Mouse (Mus musculus): Measurements from ENCODE around the gene Snapin. TPM values are rescaled to one million over a fixed set of nuclear protein-coding genes. Genes with fewer than 3 reads are reported as not detected.

Snapin gene
- polyA plus RNA-seq (2012; rRNA removed; ENCODE audit: low replicate concordance): 5.9 and 7.9 TPM in 2 replicates

GRCm38 (mm10) chr3:90490696-90491256, at the start of gene Snapin:
Gene Snapin, minus strand, starts transcription at chr3:90491033.

GRCm38 (mm10) chr3:90537141-90537904, 46.5 kb upstream of the Snapin start, which contains the start of gene S100a16:
Gene S100a16, plus strand, starts transcription at chr3:90537254.

GRCm38 (mm10) chr3:90526580-90526979, 35.7 kb upstream of the Snapin start, which contains the start of gene S100a14:
Gene S100a14, plus strand, starts transcription at chr3:90526856.

GRCm38 (mm10) chr3:90513796-90514590, 23.2 kb upstream of the Snapin start, which contains the start of the genes S100a1 and S100a13:
Gene S100a1, minus strand, starts transcription at chr3:90514392.
Gene S100a13, plus strand, starts transcription at chr3:90514435.

GRCm38 (mm10) chr3:90508950-90509746, 18.3 kb upstream of the Snapin start, which contains the start of gene Chtop:
Gene Chtop, minus strand, starts transcription at chr3:90509498.

GRCm38 (mm10) chr3:90475831-90476611, 14.8 kb downstream of the Snapin start, which contains the start of gene Ilf2:
Gene Ilf2, plus strand, starts transcription at chr3:90476126.

GRCm38 (mm10) chr3:90465686-90466310, 25.0 kb downstream of the Snapin start, which contains the start of gene Npr1:
Gene Npr1, minus strand, starts transcription at chr3:90465866.

Other genes starting within 250 kb of the Snapin start
- 5.7 and 27.1 TPM in 2 replicates for gene Creb3l4, start 247.5 kb downstream of the Snapin start, polyA plus RNA-seq (2012; rRNA removed; ENCODE audit: low replicate concordance)
- gene Slc39a1, start 242.9 kb downstream of the Snapin start, polyA plus RNA-seq (2012; rRNA removed; ENCODE audit: low replicate concordance): 46.9 and 72.6 TPM in 2 replicates
- gene Crtc2, start 236.9 kb downstream of the Snapin start, polyA plus RNA-seq (2012; rRNA removed; ENCODE audit: low replicate concordance): 36.0 and 45.7 TPM in 2 replicates
- gene Dennd4b, start 225.8 kb downstream of the Snapin start, polyA plus RNA-seq (2012; rRNA removed; ENCODE audit: low replicate concordance): 7.0 and 7.6 TPM in 2 replicates
- gene Gatad2b, start 197.9 kb downstream of the Snapin start, polyA plus RNA-seq (2012; rRNA removed; ENCODE audit: low replicate concordance): 5.0 and 7.0 TPM in 2 replicates
- gene Slc27a3, start 101.1 kb downstream of the Snapin start, polyA plus RNA-seq (2012; rRNA removed; ENCODE audit: low replicate concordance): 6.6 and 6.7 TPM in 2 replicates
- 12.2 and 14.4 TPM in 2 replicates for gene Ints3, start 57.4 kb downstream of the Snapin start, polyA plus RNA-seq (2012; rRNA removed; ENCODE audit: low replicate concordance)
- gene Npr1, start 25.2 kb downstream of the Snapin start, polyA plus RNA-seq (2012; rRNA removed; ENCODE audit: low replicate concordance): 4.3 and 4.9 TPM in 2 replicates
- 4.3 and 4.6 TPM in 2 replicates for gene Ilf2, start 14.9 kb downstream of the Snapin start, polyA plus RNA-seq (2012; rRNA removed; ENCODE audit: low replicate concordance)
- 21.1 and 21.8 TPM in 2 replicates for gene Chtop, start 18.5 kb upstream of the Snapin start, polyA plus RNA-seq (2012; rRNA removed; ENCODE audit: low replicate concordance)
- gene S100a1, start 23.4 kb upstream of the Snapin start, polyA plus RNA-seq (2012; rRNA removed; ENCODE audit: low replicate concordance): 27.6 and 88.3 TPM in 2 replicates
- gene S100a13, start 23.4 kb upstream of the Snapin start, polyA plus RNA-seq (2012; rRNA removed; ENCODE audit: low replicate concordance): 9.9 and 13.7 TPM in 2 replicates
- gene S100a14, start 35.8 kb upstream of the Snapin start, polyA plus RNA-seq (2012; rRNA removed; ENCODE audit: low replicate concordance): 0.68 and 2.8 TPM in 2 replicates
- 57.6 and 80.1 TPM in 2 replicates for gene S100a16, start 46.2 kb upstream of the Snapin start, polyA plus RNA-seq (2012; rRNA removed; ENCODE audit: low replicate concordance)
- 0.39 TPM in 1 of 2 replicates, not detected in the other for gene S100a3, start 69.5 kb upstream of the Snapin start, polyA plus RNA-seq (2012; rRNA removed; ENCODE audit: low replicate concordance)
- not detected in 2 replicates for gene S100a2, start 99.2 kb upstream of the Snapin start, polyA plus RNA-seq (2012; rRNA removed; ENCODE audit: low replicate concordance)
- gene Gm42674, start 110.9 kb upstream of the Snapin start, polyA plus RNA-seq (2012; rRNA removed; ENCODE audit: low replicate concordance): not detected in 2 replicates
- 0.39 and 0.67 TPM in 2 replicates for gene S100a4, start 112.7 kb upstream of the Snapin start, polyA plus RNA-seq (2012; rRNA removed; ENCODE audit: low replicate concordance)
- 0.53 TPM in 1 of 2 replicates, not detected in the other for gene S100a5, start 117.5 kb upstream of the Snapin start, polyA plus RNA-seq (2012; rRNA removed; ENCODE audit: low replicate concordance)
- 103 and 214 TPM in 2 replicates for gene S100a6, start 121.8 kb upstream of the Snapin start, polyA plus RNA-seq (2012; rRNA removed; ENCODE audit: low replicate concordance)
- not detected in 2 replicates for gene S100a7a, start 163.0 kb upstream of the Snapin start, polyA plus RNA-seq (2012; rRNA removed; ENCODE audit: low replicate concordance)
- gene S100a8, start 177.9 kb upstream of the Snapin start, polyA plus RNA-seq (2012; rRNA removed; ENCODE audit: low replicate concordance): not detected in 2 replicates
- not detected in 2 replicates for gene S100a9, start 204.7 kb upstream of the Snapin start, polyA plus RNA-seq (2012; rRNA removed; ENCODE audit: low replicate concordance)
- gene Pglyrp4, start 235.9 kb upstream of the Snapin start, polyA plus RNA-seq (2012; rRNA removed; ENCODE audit: low replicate concordance): not detected in 2 replicates

Measured in duodenum, adult 2 months (tissue).